Mouse (Mus musculus) stomach, embryonic 15.5 days (tissue): Measurements from ENCODE around the gene Dnmbp. TPM values are rescaled to one million over a fixed set of nuclear protein-coding genes. Genes with fewer than 3 reads are reported as not detected.

Experiments used
- ATAC-seq: fragments of 200-750 bp; cut with Nextera tagmentation; 2 replicates; pipeline ENCODE4 v1.8.0; 2017; ENCODE audit warnings: low read depth, moderate number of reproducible peaks, moderate TSS enrichment; ENCODE audit not compliant: insufficient read depth, low FRiP score
- H3K27ac ChIP-seq: fragments of 300-500 bp; sonication (generic); 2 replicates; pipeline ENCODE4 v1.5.1; 2015; ENCODE audit warnings: mild to moderate bottlenecking, inconsistent platforms
- H3K27me3 ChIP-seq: fragments of 300-500 bp; sonication (generic); replicated peaks from 2 replicates; pipeline ENCODE4 v1.6.1; 2015; ENCODE audit warnings: inconsistent platforms
- H3K36me3 ChIP-seq: fragments of 300-500 bp; sonication (generic); 2 replicates; pipeline ENCODE4 v1.6.1; 2015; ENCODE audit warnings: inconsistent platforms
- H3K4me1 ChIP-seq: fragments of 300-500 bp; sonication (generic); 2 replicates; pipeline ENCODE4 v1.6.1; 2015; ENCODE audit warnings: inconsistent platforms
- H3K4me2 ChIP-seq: fragments of 300-500 bp; sonication (generic); 2 replicates; pipeline ENCODE4 v1.6.1; 2015; ENCODE audit warnings: mild to moderate bottlenecking, inconsistent platforms
- H3K4me3 ChIP-seq: fragments of 300-500 bp; sonication (generic); replicated peaks from 2 replicates; pipeline ENCODE4 v1.5.1; 2015; ENCODE audit warnings: inconsistent platforms
- H3K9ac ChIP-seq: fragments of 300-500 bp; sonication (generic); 2 replicates; pipeline ENCODE4 v1.6.1; 2015; ENCODE audit warnings: inconsistent platforms
- H3K9me3 ChIP-seq: fragments of 300-500 bp; sonication (generic); 2 replicates; pipeline ENCODE4 v1.6.1; 2016; ENCODE audit warnings: inconsistent platforms
- WGBS: fragments of 180-500 bp; shearing (Covaris S2); methylation state at CpG from one replicate; pipeline ENCODE4 v1.1.7; 2015; 5-methylcytosine and 5-hydroxymethylcytosine counted together
- polyA plus RNA-seq: library from polyadenylated mRNA; unstranded; fragments of >200 nt; fragmentation: Nextera tagmentation; extraction: Ambion mirVana; gene quantifications from 2 replicates; pipeline ENCODE4 v1.2.1, GENCODE M21; 2015

Dnmbp gene
- polyA plus RNA-seq, 1 experiment from 2014 or later = 29.9 TPM

GRCm38 (mm10) chr19:43886371-43887099, 53.5 kb downstream of the Dnmbp start:
- Histone ChIP-seq H3K27ac (no peak overlapping the region), H3K36me3 (no peaks in the 10 kb centered on the region), H3K4me2 (peak overlapping the region; percentile 47), H3K9ac (no peak overlapping the region), H3K4me1 (peaks cover 21% of the 10 kb centered on the region), H3K9me3 (no peaks in the 10 kb centered on the region), H3K27me3 (no peaks in the 10 kb centered on the region), H3K4me3 (peak overlapping the region; percentile 11)
- 61% methylated on average over 12 of the region's 12 CpGs for WGBS
- no peak for ATAC-seq

- Histone ChIP-seq H3K36me3 (no peaks in the 10 kb centered on the region), H3K27ac (peak overlapping the region; percentile 59; the same call in 1 of the 2 replicates), H3K4me3 (peak overlapping the region; percentile 16; the same call in 1 of the 2 replicates), H3K4me1 (peaks cover 31% of the 10 kb centered on the region), H3K4me2 (peak overlapping the region; percentile 47), H3K9me3 (no peaks in the 10 kb centered on the region), H3K9ac (no peak overlapping the region), H3K27me3 (no peaks in the 10 kb centered on the region)
- 44% methylated on average over 13 of the region's 13 CpGs for WGBS
- peak; percentile 25; the same call in 1 of the 2 replicates for ATAC-seq
Measured at GRCm38 (mm10) chr19:43884668-43885498, 55.1 kb downstream of the Dnmbp start.

GRCm38 (mm10) chr19:43882895-43883573, 57.0 kb downstream of the Dnmbp start:
- Histone ChIP-seq H3K9me3 (no peaks in the 10 kb centered on the region), H3K4me3 (peak overlapping the region; percentile 9; the same call in 1 of the 2 replicates), H3K9ac (no peak overlapping the region), H3K27me3 (no peaks in the 10 kb centered on the region), H3K27ac (peak overlapping the region; percentile 68; the same call in 1 of the 2 replicates), H3K36me3 (no peaks in the 10 kb centered on the region), H3K4me2 (peak overlapping the region; percentile 37), H3K4me1 (peaks cover 34% of the 10 kb centered on the region)
- ATAC-seq = peak; percentile 42; the same call in 1 of the 2 replicates
- WGBS = 22% methylated on average over 18 of the region's 18 CpGs

- no peaks in the 10 kb centered on the region for H3K9me3 ChIP-seq
- H3K4me3 ChIP-seq = no peak overlapping the region
Measured at GRCm38 (mm10) chr19:43881615-43882014, 58.4 kb downstream of the Dnmbp start.

GRCm38 (mm10) chr19:43880420-43880819, 59.6 kb downstream of the Dnmbp start:
- no peaks in the 10 kb centered on the region for H3K9me3 ChIP-seq
- H3K36me3 ChIP-seq = no peaks in the 10 kb centered on the region
- peaks cover 47% of the 10 kb centered on the region for H3K4me1 ChIP-seq
- no peaks in the 10 kb centered on the region for H3K27me3 ChIP-seq
- ATAC-seq = no peak
- H3K27ac ChIP-seq = peak overlapping the region; percentile 96; the same call in 1 of the 2 replicates
- 20% methylated on average over 3 of the region's 3 CpGs for WGBS
- no peak overlapping the region for H3K4me3 ChIP-seq
- no peak overlapping the region for H3K9ac ChIP-seq
- H3K4me2 ChIP-seq = no peak overlapping the region; the same call in 1 of the 2 replicates

More at GRCm38 (mm10) chr19:43881615-43882014, 58.4 kb downstream of the Dnmbp start:
- 82% methylated on average over 7 of the region's 7 CpGs for WGBS
- no peak overlapping the region for H3K9ac ChIP-seq
- no peak overlapping the region for H3K4me2 ChIP-seq
- H3K27ac ChIP-seq = no peak overlapping the region
- peaks cover 41% of the 10 kb centered on the region for H3K4me1 ChIP-seq
- ATAC-seq = no peak
- no peaks in the 10 kb centered on the region for H3K36me3 ChIP-seq
- H3K27me3 ChIP-seq = no peaks in the 10 kb centered on the region

- Histone ChIP-seq H3K9ac (peak overlapping the region; percentile 34), H3K27ac (peak overlapping the region; percentile 96), H3K4me1 (peaks cover 47% of the 10 kb centered on the region), H3K4me2 (peak overlapping the region; percentile 65), H3K9me3 (no peaks in the 10 kb centered on the region), H3K27me3 (no peaks in the 10 kb centered on the region), H3K36me3 (no peaks in the 10 kb centered on the region), H3K4me3 (peak overlapping the region; percentile 67)
- under 1% methylated on average over 41 of the region's 41 CpGs for WGBS
- ATAC-seq = peak; percentile 71
Measured at GRCm38 (mm10) chr19:43879401-43880212, 60.4 kb downstream of the Dnmbp start.

- 7% methylated on average over 17 of the region's 17 CpGs for WGBS
Measured at GRCm38 (mm10) chr19:43878111-43879092, 61.6 kb downstream of the Dnmbp start.

GRCm38 (mm10) chr19:43877364-43877763, 62.6 kb downstream of the Dnmbp start:
- no peak overlapping the region for H3K4me2 ChIP-seq

More at GRCm38 (mm10) chr19:43878111-43879092, 61.6 kb downstream of the Dnmbp start:
- peak overlapping the region; percentile 96 for H3K27ac ChIP-seq
- H3K4me2 ChIP-seq = peak overlapping the region; percentile 65
- no peak for ATAC-seq
- H3K4me3 ChIP-seq = peak overlapping the region; percentile 67
- H3K27me3 ChIP-seq = no peaks in the 10 kb centered on the region
- peak overlapping the region; percentile 34; the same call in 1 of the 2 replicates for H3K9ac ChIP-seq
- H3K9me3 ChIP-seq = no peaks in the 10 kb centered on the region
- H3K36me3 ChIP-seq = 0 out of 2 replicates have a peak, but pooled peaks cover 4% of the 10 kb centered on the region
- H3K4me1 ChIP-seq = peaks cover 42% of the 10 kb centered on the region

GRCm38 (mm10) chr19:43875996-43876395, 64.0 kb downstream of the Dnmbp start:
- H3K4me1 ChIP-seq = peaks cover 35% of the 10 kb centered on the region
- peaks cover 23% of the 10 kb centered on the region for H3K36me3 ChIP-seq
- no peaks in the 10 kb centered on the region for H3K9me3 ChIP-seq
- WGBS = 28% methylated on average over 2 of the region's 2 CpGs
- no peak for ATAC-seq
- no peak overlapping the region for H3K4me3 ChIP-seq
- peak overlapping the region; percentile 52 for H3K27ac ChIP-seq
- no peak overlapping the region; the same call in 1 of the 2 replicates for H3K4me2 ChIP-seq
- no peaks in the 10 kb centered on the region for H3K27me3 ChIP-seq
- H3K9ac ChIP-seq = no peak overlapping the region

More at GRCm38 (mm10) chr19:43877364-43877763, 62.6 kb downstream of the Dnmbp start:
- Histone ChIP-seq H3K27me3 (no peaks in the 10 kb centered on the region), H3K4me3 (no peak overlapping the region), H3K9ac (no peak overlapping the region), H3K4me1 (peaks cover 35% of the 10 kb centered on the region), H3K36me3 (peaks cover 15% of the 10 kb centered on the region; the same call in 1 of the 2 replicates), H3K27ac (no peak overlapping the region), H3K9me3 (no peaks in the 10 kb centered on the region)
- ATAC-seq = no peak
- 75% methylated on average over 8 of the region's 8 CpGs for WGBS

GRCm38 (mm10) chr19:43874351-43874750, 65.6 kb downstream of the Dnmbp start:
- 92% methylated on average over 11 of the region's 11 CpGs for WGBS
- Histone ChIP-seq H3K4me1 (peaks cover 22% of the 10 kb centered on the region; the same call in 1 of the 2 replicates), H3K36me3 (peaks cover 37% of the 10 kb centered on the region)

More at GRCm38 (mm10) chr19:43874351-43874750, 65.6 kb downstream of the Dnmbp start:
- Histone ChIP-seq H3K27me3 (no peaks in the 10 kb centered on the region), H3K9ac (no peak overlapping the region), H3K4me3 (no peak overlapping the region), H3K4me2 (no peak overlapping the region), H3K9me3 (no peaks in the 10 kb centered on the region), H3K27ac (no peak overlapping the region)
- ATAC-seq = peak; percentile 24; the same call in 1 of the 2 replicates
